Comparison of ENCODE assay signal across 8 mouse cellular contexts in the genomic region with DNA sequence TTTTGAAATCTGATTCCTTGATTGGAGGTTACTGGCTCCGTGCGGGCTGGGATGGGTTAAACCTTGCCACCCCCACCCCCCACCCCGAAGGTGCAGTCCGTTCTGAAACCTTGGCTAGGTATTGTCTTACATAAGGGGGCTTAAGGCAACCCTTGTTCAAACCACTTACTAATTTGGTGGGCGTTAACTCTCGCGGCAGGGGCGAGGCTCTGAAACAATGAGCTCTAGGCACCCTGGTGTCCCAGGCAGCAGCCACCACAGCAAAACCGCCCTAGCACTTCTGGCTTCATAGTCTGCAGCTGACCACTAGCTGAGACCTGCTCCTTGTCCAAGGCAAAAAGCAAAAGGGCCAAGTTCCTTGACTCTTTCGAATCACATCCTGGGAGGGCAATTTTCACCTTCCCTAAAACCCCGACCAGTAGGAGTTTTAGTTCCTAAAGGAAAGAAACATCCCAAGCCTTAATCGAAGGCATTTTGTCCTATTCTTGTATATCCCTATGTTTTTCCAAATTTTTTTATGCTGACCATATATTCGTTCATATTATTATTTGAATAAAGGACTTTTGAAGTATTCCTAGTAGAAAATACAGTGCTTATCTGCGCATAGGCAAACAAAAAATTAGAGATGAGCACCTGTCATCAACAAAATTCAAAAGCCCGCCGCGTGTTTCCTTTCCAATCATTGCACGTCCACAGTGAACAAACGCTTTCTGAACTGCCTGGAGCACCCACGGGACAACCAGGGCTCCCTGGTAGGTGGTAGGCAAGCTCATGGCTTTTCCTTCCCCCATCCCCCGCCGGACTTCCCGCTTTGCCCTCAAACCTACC. TPM values are rescaled to one million over a fixed set of nuclear protein-coding genes. Genes with fewer than 3 reads are reported as not detected.
A peak's percentile ranks its signal among the peaks of the same experiment; 100 is the strongest.
DNase-seq lines count a peak whose midpoint lies in the region; ATAC-seq and TF ChIP-seq lines count a peak whose summit lies in the region.

No protein-coding gene starts in this region.

- peaks cover 14% of the 10 kb centered on the region for H3K4me1 ChIP-seq in heart, embryonic 10.5 days
- no peaks in the 10 kb centered on the region for H3K4me1 ChIP-seq in heart, adult 2 months (ENCODE audit: control insufficient read depth, insufficient read depth, low read length)
- H3K4me1 ChIP-seq in embryonic facial prominence, embryonic 13.5 days: peaks cover 21% of the 10 kb centered on the region
- H3K4me1 ChIP-seq in kidney, embryonic 14.5 days (ENCODE audit: control insufficient read depth, insufficient read depth, low read length): peaks cover 7% of the 10 kb centered on the region; the same call in 1 of the 2 replicates
- peaks cover 5% of the 10 kb centered on the region; the same call in 1 of the 2 replicates for H3K4me1 ChIP-seq in midbrain, postnatal 0 days (ENCODE audit: insufficient read depth, low read length)

- no peak overlapping the region; the same call in 1 of the 2 replicates for H3K9ac ChIP-seq in heart, adult 2 months (ENCODE audit: low read depth, low read length)
- H3K9ac ChIP-seq in embryonic facial prominence, embryonic 13.5 days: peak overlapping the region; percentile 60; the same call in 1 of the 2 replicates
- H3K9ac ChIP-seq in kidney, embryonic 14.5 days (ENCODE audit: low read depth, low read length): no peak overlapping the region
- H3K9ac ChIP-seq in midbrain, postnatal 0 days (replicated peaks; ENCODE audit: low read length, poor library complexity, severe bottlenecking): no peak overlapping the region

- no peak for TF ChIP-seq POLR2A in heart, adult 2 months (IDR thresholded peaks at IDR 0.05; ENCODE audit: insufficient read depth, low read depth, low read length)

- H3K27me3 ChIP-seq in heart, embryonic 10.5 days (ENCODE audit: insufficient read depth, poor library complexity, severe bottlenecking): peaks cover 53% of the 10 kb centered on the region
- H3K27me3 ChIP-seq in heart, adult 2 months (ENCODE audit: control insufficient read depth, insufficient read depth, low read length): peaks cover 8% of the 10 kb centered on the region
- peaks cover 42% of the 10 kb centered on the region for H3K27me3 ChIP-seq in embryonic facial prominence, embryonic 13.5 days
- H3K27me3 ChIP-seq in kidney, embryonic 14.5 days (ENCODE audit: control insufficient read depth, insufficient read depth, low read length): peaks cover 22% of the 10 kb centered on the region
- H3K27me3 ChIP-seq in midbrain, postnatal 0 days (ENCODE audit: insufficient read depth, low read length): peaks cover 21% of the 10 kb centered on the region

- H3K79me2 ChIP-seq in heart, adult 2 months (replicated peaks; ENCODE audit: control insufficient read depth, insufficient read depth, low read length): no peaks in the 10 kb centered on the region

- no peak for TF ChIP-seq CTCF in heart, adult 2 months (IDR thresholded peaks at IDR 0.05)
- TF ChIP-seq CTCF in midbrain, postnatal 0 days (IDR thresholded peaks at IDR 0.05): no peak

- H3K27ac ChIP-seq in heart, embryonic 10.5 days: no peak overlapping the region
- H3K27ac ChIP-seq in heart, adult 2 months: no peak overlapping the region
- H3K27ac ChIP-seq in embryonic facial prominence, embryonic 13.5 days: no peak overlapping the region
- H3K27ac ChIP-seq in kidney, embryonic 14.5 days (ENCODE audit: low read depth, low read length): no peak overlapping the region
- H3K27ac ChIP-seq in midbrain, postnatal 0 days (ENCODE audit: low read depth, low read length): no peak overlapping the region

- peak overlapping the region; percentile 59 for H3K4me2 ChIP-seq in embryonic facial prominence, embryonic 13.5 days
- peak overlapping the region; percentile 46 for H3K4me2 ChIP-seq in kidney, embryonic 14.5 days (replicated peaks; ENCODE audit: low read depth, low read length)
- peak overlapping the region; percentile 53 for H3K4me2 ChIP-seq in midbrain, postnatal 0 days (ENCODE audit: low read depth, low read length, poor library complexity, severe bottlenecking)

- no peak for DNase-seq in heart, embryonic 10.5 days (ENCODE audit: low spot score)
- no peak for DNase-seq in heart, adult 2 months
- no peak for DNase-seq in midbrain, postnatal 0 days (ENCODE audit: low spot score)
- DNase-seq in cerebellum, postnatal 14 days: no peak
- no peak for DNase-seq in urinary bladder, postnatal 10 days (ENCODE audit: low spot score)
- no peak for DNase-seq in spleen, adult 18-20 months

- H3K4me3 ChIP-seq in heart, embryonic 10.5 days: peak overlapping the region; percentile 43
- no peak overlapping the region for H3K4me3 ChIP-seq in heart, adult 2 months
- peak overlapping the region; percentile 39 for H3K4me3 ChIP-seq in embryonic facial prominence, embryonic 13.5 days
- peak overlapping the region; percentile 30 for H3K4me3 ChIP-seq in kidney, embryonic 14.5 days (ENCODE audit: low read length)
- H3K4me3 ChIP-seq in midbrain, postnatal 0 days (ENCODE audit: low read depth, low read length): peak overlapping the region; percentile 31

- no peaks in the 10 kb centered on the region for H3K9me3 ChIP-seq in heart, embryonic 10.5 days
- H3K9me3 ChIP-seq in embryonic facial prominence, embryonic 13.5 days: no peaks in the 10 kb centered on the region
- no peaks in the 10 kb centered on the region for H3K9me3 ChIP-seq in kidney, embryonic 14.5 days (ENCODE audit: control insufficient read depth, low read length)
- no peaks in the 10 kb centered on the region for H3K9me3 ChIP-seq in midbrain, postnatal 0 days (ENCODE audit: low read length)

- intact Hi-C loops in heart, adult 2 months (cut with DNase I): loop anchor here (5.0 kb wide), 1 partner anchor 99 kb away; no protein-coding TSS in a partner anchor

- TF ChIP-seq EP300 in heart, adult 2 months (IDR thresholded peaks at IDR 0.05; ENCODE audit: insufficient read depth, low read depth, low read length): no peak

- WGBS in heart, embryonic 10.5 days: 4% methylated on average over 23 of the region's 23 CpGs
- 12% methylated on average over 23 of the region's 23 CpGs for WGBS in heart, adult 2 months
- WGBS in embryonic facial prominence, embryonic 13.5 days: 2% methylated on average over 23 of the region's 23 CpGs
- WGBS in kidney, embryonic 14.5 days: 3% methylated on average over 23 of the region's 23 CpGs
- WGBS in midbrain, postnatal 0 days: 3% methylated on average over 23 of the region's 23 CpGs

- no peak for ATAC-seq in embryonic facial prominence, embryonic 13.5 days (ENCODE audit: insufficient number of reproducible peaks, insufficient read depth, low FRiP score, low TSS enrichment, low read depth)
- ATAC-seq in kidney, embryonic 14.5 days (ENCODE audit: low FRiP score, low TSS enrichment): peak; percentile 53
- ATAC-seq in midbrain, postnatal 0 days (ENCODE audit: low FRiP score): no peak

- H3K36me3 ChIP-seq in heart, embryonic 10.5 days: no peaks in the 10 kb centered on the region
- H3K36me3 ChIP-seq in heart, adult 2 months (ENCODE audit: control insufficient read depth, insufficient read depth, low read length): no peaks in the 10 kb centered on the region
- no peaks in the 10 kb centered on the region for H3K36me3 ChIP-seq in embryonic facial prominence, embryonic 13.5 days
- H3K36me3 ChIP-seq in kidney, embryonic 14.5 days (ENCODE audit: control insufficient read depth, insufficient read depth, low read length): no peaks in the 10 kb centered on the region
- H3K36me3 ChIP-seq in midbrain, postnatal 0 days (ENCODE audit: insufficient read depth, low read length): no peaks in the 10 kb centered on the region

RNA-seq across cellular contexts. Expression of gene Fam107a, which starts 1.2 kb away (rescaled TPM):
- 0.18 and 0.35 TPM in 2 replicates for polyA plus RNA-seq in heart, embryonic 10.5 days (2016; fragmentation: Nextera tagmentation; extraction: Ambion mirVana)
- 10 to 100 TPM in 1 of 2 experiments, 1 to 10 TPM in 1; 5.4 to 17.2 TPM for total RNA-seq in heart, adult 2 months (2021)
- polyA plus RNA-seq in heart, adult 2 months (2012; rRNA removed): 3.6 and 5.1 TPM in 2 replicates
- 1.0 and 2.3 TPM in 2 replicates for polyA plus RNA-seq in embryonic facial prominence, embryonic 13.5 days (2015; fragmentation: Nextera tagmentation; extraction: Ambion mirVana)
- polyA plus RNA-seq in kidney, embryonic 14.5 days (2014; fragmentation: Nextera tagmentation; extraction: Ambion mirVana): 3.2 and 4.0 TPM in 2 replicates
- total RNA-seq in midbrain, postnatal 0 days (2014; rRNA removed): 6.0 and 14.6 TPM in 2 replicates
- polyA plus RNA-seq in midbrain, postnatal 0 days (2015; fragmentation: Nextera tagmentation; extraction: Ambion mirVana): 0.93 and 1.4 TPM in 2 replicates

RNA-seq across cellular contexts. Expression of gene Acox2, which starts 57.4 kb away (rescaled TPM):
- 0.19 and 0.36 TPM in 2 replicates for polyA plus RNA-seq in heart, embryonic 10.5 days (2016; fragmentation: Nextera tagmentation; extraction: Ambion mirVana)
- total RNA-seq in heart, adult 2 months (2021): under 1 TPM; 0.34 to 0.91 TPM
- polyA plus RNA-seq in heart, adult 2 months (2012; rRNA removed): 0.73 and 1.3 TPM in 2 replicates
- 0.80 TPM in 1 of 2 replicates, not detected in the other for polyA plus RNA-seq in embryonic facial prominence, embryonic 13.5 days (2015; fragmentation: Nextera tagmentation; extraction: Ambion mirVana)
- not detected in 2 replicates for polyA plus RNA-seq in kidney, embryonic 14.5 days (2014; fragmentation: Nextera tagmentation; extraction: Ambion mirVana)
- 0.44 TPM in 1 of 2 replicates, not detected in the other for total RNA-seq in midbrain, postnatal 0 days (2014; rRNA removed)
- 0.10 and 0.28 TPM in 2 replicates for polyA plus RNA-seq in midbrain, postnatal 0 days (2015; fragmentation: Nextera tagmentation; extraction: Ambion mirVana)
